Mouse (Mus musculus) heart, adult 2 months (tissue): Measurements from ENCODE around the gene Pkp4. TPM values are rescaled to one million over a fixed set of nuclear protein-coding genes. Genes with fewer than 3 reads are reported as not detected.

Experiments
- DNase-seq, 2 experiments: peaks; one replicate each; pipeline ENCODE4 v3.0.0; 2021
- H3K27ac ChIP-seq: fragments of 200-600 bp; 2 replicates; pipeline ENCODE4 v1.8.1; 2022
- H3K27me3 ChIP-seq: fragments of 200-500 bp; 2 replicates; pipeline ENCODE4 v1.6.1; 2012; ENCODE audit warnings: mild to moderate bottlenecking, low read length, inconsistent platforms, mixed read lengths; ENCODE audit not compliant: control insufficient read depth, insufficient read depth
- H3K36me3 ChIP-seq: fragments of 200-500 bp; 2 replicates; pipeline ENCODE4 v1.6.1; 2012; ENCODE audit warnings: low read length, inconsistent platforms; ENCODE audit not compliant: control insufficient read depth, insufficient read depth
- H3K4me1 ChIP-seq: fragments of 200-500 bp; 2 replicates; pipeline ENCODE4 v1.6.1; 2011; ENCODE audit warnings: low read length; ENCODE audit not compliant: control insufficient read depth, insufficient read depth
- H3K4me3 ChIP-seq: fragments of 200-600 bp; 2 replicates; pipeline ENCODE4 v1.8.1; 2022
- H3K79me2 ChIP-seq: fragments of 200-500 bp; replicated peaks from 2 replicates; pipeline ENCODE4 v1.6.1; 2012; ENCODE audit warnings: mild to moderate bottlenecking, inconsistent platforms, low read length, moderate library complexity, mixed read lengths; ENCODE audit not compliant: control insufficient read depth, insufficient read depth
- H3K9ac ChIP-seq: fragments of 200-500 bp; 2 replicates; pipeline ENCODE4 v1.6.1; 2012; ENCODE audit warnings: low read depth, mild to moderate bottlenecking, control low read depth, inconsistent platforms, low read length, mixed read lengths
- CTCF ChIP-seq: fragments of 200-600 bp; IDR thresholded peaks from 2 replicates; pipeline ENCODE4 v1.8.1; 2022; ENCODE audit warnings: antibody characterized with exemption, mild to moderate bottlenecking, moderate library complexity
- EP300 ChIP-seq: fragments of 200-500 bp; IDR thresholded peaks from 2 replicates; pipeline ENCODE4 v1.6.1; 2011; ENCODE audit warnings: low read depth, low read length, control low read depth; ENCODE audit not compliant: insufficient read depth
- POLR2A ChIP-seq: fragments of 200-500 bp; IDR thresholded peaks from 2 replicates; pipeline ENCODE4 v1.6.1; 2011; ENCODE audit warnings: mild to moderate bottlenecking, low read depth, low read length, control low read depth; ENCODE audit not compliant: insufficient read depth
- WGBS: fragments of 180-500 bp; shearing (Covaris S2); methylation state at CpG from one replicate; pipeline ENCODE4 v1.1.7; 2018; 5-methylcytosine and 5-hydroxymethylcytosine counted together
- intact Hi-C: fragments of 180-260 bp; cut with DNase I; formaldehyde crosslinking; loops from one replicate; pipeline ENCODE4 v1.15.1; 2025
- polyA plus RNA-seq: library from polyadenylated mRNA; depleted of rRNA; stranded (reverse); fragments of >200 nt; gene quantifications from 2 replicates; pipeline ENCODE4 v1.2.3, GENCODE M21; 2012
- total RNA-seq, 2 experiments: library from RNA; stranded (reverse); gene quantifications; 2 replicates each; pipeline ENCODE4 v1.2.3; 2021

Gene Pkp4
- total and polyA plus RNA-seq, 3 experiments, result 61.5 to 174 (median 152) TPM

DNA sequence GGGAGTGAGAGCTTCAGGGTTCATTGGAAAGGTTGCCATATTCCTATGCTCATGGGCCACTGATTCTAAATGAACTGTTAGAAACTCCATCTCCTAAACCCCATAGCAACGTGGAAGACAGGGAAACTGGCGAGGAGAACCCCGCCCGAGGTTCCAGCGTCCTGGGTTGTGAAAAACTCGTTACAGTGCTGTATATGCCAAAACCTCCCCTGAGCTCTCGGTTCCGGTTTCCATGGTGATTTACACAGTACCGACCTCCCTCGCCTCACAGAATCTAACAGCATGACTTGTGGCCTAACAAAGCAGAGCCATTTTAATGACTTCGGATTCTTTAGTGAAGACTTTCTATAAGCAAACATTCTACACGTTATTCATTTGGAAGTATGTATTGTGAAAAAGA lies 141.0 kb downstream of the Pkp4 start:
- intact Hi-C loops, result no loop called here
- H3K4me1 ChIP-seq, result no peaks in the 10 kb centered on the region
- H3K9ac ChIP-seq, result no peak overlapping the region
- H3K27me3 ChIP-seq, result no peaks in the 10 kb centered on the region
- DNase-seq, result no peak
- WGBS, result 81% methylated on average over 12 of the region's 12 CpGs
- no peak overlapping the region for H3K4me3 ChIP-seq
- no peaks in the 10 kb centered on the region for H3K79me2 ChIP-seq
- no peak for TF ChIP-seq POLR2A
- TF ChIP-seq CTCF, result no peak
- TF ChIP-seq EP300, result no peak
- no peaks in the 10 kb centered on the region for H3K36me3 ChIP-seq
- no peak overlapping the region for H3K27ac ChIP-seq

DNA sequence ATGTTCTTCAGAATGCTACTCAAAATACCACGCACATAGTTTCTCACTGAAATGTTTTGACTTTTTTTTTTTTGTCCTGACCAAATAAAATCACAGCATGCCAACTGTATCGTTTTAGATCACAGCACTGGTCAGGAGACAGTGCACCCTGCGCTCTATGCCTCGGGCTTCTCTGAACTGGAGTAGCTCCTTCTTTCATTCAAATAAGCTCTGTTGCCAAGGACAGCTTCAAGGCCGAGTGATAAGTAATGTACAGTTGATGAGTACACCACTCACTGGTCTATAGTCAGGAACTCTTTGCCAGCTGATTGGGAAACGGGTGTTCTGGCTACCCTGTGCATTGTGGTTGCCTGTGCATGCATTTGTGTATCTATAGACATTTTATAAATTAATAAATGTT lies 141.8 kb downstream of the Pkp4 start:
- no peaks in the 10 kb centered on the region for H3K27me3 ChIP-seq
- intact Hi-C loops, result no loop called here
- H3K9ac ChIP-seq, result no peak overlapping the region
- no peak for TF ChIP-seq POLR2A
- no peak for TF ChIP-seq EP300
- TF ChIP-seq CTCF, result no peak
- WGBS, result 60% methylated on average over 6 of the region's 6 CpGs
- no peak overlapping the region for H3K4me3 ChIP-seq
- H3K79me2 ChIP-seq, result no peaks in the 10 kb centered on the region
- no peak overlapping the region for H3K27ac ChIP-seq
- DNase-seq, result no peak
- no peaks in the 10 kb centered on the region for H3K4me1 ChIP-seq
- H3K36me3 ChIP-seq, result no peaks in the 10 kb centered on the region

DNA sequence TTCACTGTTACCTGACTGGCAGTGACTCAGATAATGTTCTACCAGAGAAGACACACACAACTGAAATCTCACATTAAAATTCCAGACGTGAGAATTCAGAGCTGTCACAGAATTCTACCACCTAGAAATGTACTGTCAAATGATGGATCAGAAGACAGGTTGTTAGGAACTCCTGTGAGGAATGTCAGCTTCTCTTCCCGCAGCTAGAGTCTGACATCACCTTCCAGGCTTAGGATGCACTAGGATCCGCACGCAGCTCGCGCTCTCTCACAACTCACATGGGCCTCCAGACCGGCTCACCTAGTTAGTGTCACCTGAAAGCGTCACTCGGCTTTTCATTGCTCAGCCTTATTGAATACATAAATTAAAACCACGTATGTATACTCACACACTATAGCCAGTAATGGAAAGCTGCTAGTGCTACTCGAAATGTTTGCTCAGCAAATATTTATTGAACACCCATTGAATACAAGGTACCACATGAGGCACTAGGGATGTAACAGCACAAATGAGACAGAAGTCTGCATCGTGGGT lies 142.9 kb downstream of the Pkp4 start:
- 94% methylated on average over 12 of the region's 12 CpGs for WGBS
- H3K79me2 ChIP-seq, result no peaks in the 10 kb centered on the region
- no peaks in the 10 kb centered on the region for H3K27me3 ChIP-seq
- H3K4me3 ChIP-seq, result no peak overlapping the region
- H3K36me3 ChIP-seq, result no peaks in the 10 kb centered on the region
- H3K4me1 ChIP-seq, result no peaks in the 10 kb centered on the region
- H3K9ac ChIP-seq, result no peak overlapping the region
- no peak overlapping the region for H3K27ac ChIP-seq
- intact Hi-C loops, result no loop called here
- DNase-seq, result no peak
- no peak for TF ChIP-seq POLR2A
- no peak for TF ChIP-seq CTCF
- TF ChIP-seq EP300, result no peak

DNA sequence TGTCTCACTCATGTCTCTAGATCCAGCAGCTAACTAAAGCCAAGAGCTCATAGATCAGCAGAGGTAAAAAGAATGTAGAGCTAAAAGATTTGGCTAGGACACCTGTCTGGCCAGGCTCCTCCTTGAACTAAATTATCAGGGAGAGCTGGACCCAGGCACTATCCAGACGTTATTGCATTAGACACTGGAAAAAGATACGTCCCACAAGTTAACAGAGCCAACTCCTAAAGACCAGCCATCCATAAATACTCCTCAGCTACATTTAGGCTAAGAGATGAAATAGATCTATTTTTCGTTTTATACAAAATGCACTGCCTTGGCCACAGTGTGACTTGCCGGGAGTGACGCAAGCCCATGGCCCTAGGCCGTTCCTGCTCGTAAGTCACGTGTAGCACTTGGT lies 146.7 kb downstream of the Pkp4 start:
- Histone ChIP-seq H3K4me3 (no peak overlapping the region), H3K27ac (no peak overlapping the region), H3K4me1 (no peaks in the 10 kb centered on the region), H3K36me3 (peaks cover 3% of the 10 kb centered on the region; the same call in 1 of the 2 replicates), H3K27me3 (no peaks in the 10 kb centered on the region), H3K79me2 (no peaks in the 10 kb centered on the region), H3K9ac (no peak overlapping the region)
- no peak for TF ChIP-seq EP300
- no peak for TF ChIP-seq POLR2A
- TF ChIP-seq CTCF, result no peak
- DNase-seq, result no peak
- intact Hi-C loops, result no loop called here
- WGBS, result 93% methylated on average over 8 of the region's 8 CpGs

DNA sequence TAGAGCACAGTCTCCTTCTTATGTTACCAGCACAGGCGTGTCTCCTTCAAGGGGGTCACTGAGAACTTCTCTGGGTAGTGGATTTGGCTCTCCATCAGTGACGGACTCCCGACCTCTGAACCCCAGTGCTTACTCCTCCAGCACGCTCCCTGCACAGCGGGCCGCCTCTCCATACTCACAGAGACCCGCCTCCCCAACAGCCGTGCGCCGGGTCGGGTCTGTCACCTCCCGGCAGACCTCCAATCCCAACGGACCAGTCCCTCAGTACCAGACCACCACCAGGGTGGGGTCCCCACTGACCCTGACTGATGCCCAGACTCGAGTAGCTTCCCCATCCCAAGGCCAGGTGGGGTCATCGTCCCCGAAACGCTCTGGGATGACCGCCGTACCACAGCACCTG lies 147.4 kb downstream of the Pkp4 start:
- Histone ChIP-seq H3K4me3 (no peak overlapping the region), H3K9ac (no peak overlapping the region), H3K27me3 (no peaks in the 10 kb centered on the region), H3K4me1 (no peaks in the 10 kb centered on the region), H3K79me2 (no peaks in the 10 kb centered on the region), H3K27ac (no peak overlapping the region), H3K36me3 (peaks cover 5% of the 10 kb centered on the region; the same call in 1 of the 2 replicates)
- no peak for DNase-seq
- WGBS, result 94% methylated on average over 19 of the region's 19 CpGs
- TF ChIP-seq CTCF (no peak), POLR2A (no peak), EP300 (no peak)
- intact Hi-C loops, result no loop called here

DNA sequence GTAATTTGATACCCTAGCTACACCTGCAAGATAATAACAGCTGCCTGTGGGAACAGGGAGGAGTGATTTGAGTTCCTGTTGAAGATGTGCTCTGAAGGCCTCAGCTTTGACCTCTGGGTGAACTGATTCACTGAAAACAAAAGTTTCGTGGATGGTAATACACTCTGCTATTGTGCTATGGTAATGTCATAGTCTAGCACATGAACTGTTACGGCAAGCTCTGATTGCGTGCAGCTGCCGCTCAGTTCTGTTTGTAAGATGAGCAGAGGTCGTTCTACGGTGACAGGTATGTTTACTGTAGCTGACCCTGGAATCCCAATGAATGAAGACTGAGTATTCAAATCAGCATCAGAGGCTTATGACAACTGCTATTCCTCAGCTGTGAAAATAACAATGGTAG lies 152.6 kb downstream of the Pkp4 start:
- no peaks in the 10 kb centered on the region for H3K27me3 ChIP-seq
- H3K4me1 ChIP-seq, result no peaks in the 10 kb centered on the region
- H3K79me2 ChIP-seq, result no peaks in the 10 kb centered on the region
- 85% methylated on average over 6 of the region's 6 CpGs for WGBS
- DNase-seq, result no peak
- TF ChIP-seq CTCF, result no peak
- TF ChIP-seq POLR2A, result no peak
- TF ChIP-seq EP300, result no peak
- H3K4me3 ChIP-seq, result no peak overlapping the region
- intact Hi-C loops, result no loop called here
- H3K36me3 ChIP-seq, result peaks cover 11% of the 10 kb centered on the region; the same call in 1 of the 2 replicates
- no peak overlapping the region for H3K27ac ChIP-seq
- H3K9ac ChIP-seq, result no peak overlapping the region
